Mouse (Mus musculus): ENCODE measurements around the gene Nav2. TPM values are rescaled to one million over a fixed set of nuclear protein-coding genes. Genes with fewer than 3 reads are reported as not detected.

Gene Nav2
- total and polyA plus RNA-seq, 3 experiments = 2.0 to 2.7 TPM; not detected in 1

DNA sequence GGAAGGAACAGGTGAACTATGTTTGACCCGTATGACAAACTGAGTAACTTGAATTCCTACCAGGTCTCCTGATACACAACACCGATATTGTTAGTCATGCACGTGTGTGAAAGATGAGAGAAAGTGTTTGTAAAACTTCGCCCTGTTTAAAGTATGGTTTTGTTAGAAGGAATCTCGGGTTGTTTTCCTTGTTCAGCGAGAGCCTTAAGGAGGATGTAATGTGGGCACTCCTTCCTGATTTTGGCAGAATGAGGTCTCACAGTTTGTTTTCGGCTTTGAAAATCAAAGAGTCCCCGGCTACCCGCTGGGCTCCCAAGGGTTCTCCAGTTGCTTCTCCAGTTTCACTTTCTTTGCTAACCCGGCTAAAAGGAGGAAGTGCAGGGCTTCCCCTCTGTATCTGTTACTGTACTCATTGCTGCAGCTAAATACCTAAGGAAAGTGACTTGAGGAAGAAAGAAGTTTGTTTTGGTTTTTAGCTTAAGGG is 553.9 kb downstream of the Nav2 start:
- Histone ChIP-seq H3K9ac (ENCODE audit: control insufficient read depth, low read depth, low read length, poor library complexity, severe bottlenecking) (peak overlapping the region; percentile 61), H3K27me3 (ENCODE audit: control insufficient read depth in 1 of 2, insufficient read depth in 2 of 2, low read length in 2 of 2) (no peaks in the 10 kb centered on the region), H3K36me3 (ENCODE audit: control insufficient read depth in 1 of 2, insufficient read depth in 2 of 2, low read length in 2 of 2) (peaks cover 0 to 3% of the 10 kb centered on the region in 2 experiments; a peak in 1 of 4 replicates), H3K4me3 (ENCODE audit: control insufficient read depth in 1 of 2, insufficient read depth in 1 of 2, low read depth in 2 of 2, low read length in 2 of 2) (peak overlapping the region; percentile 54 to 92), H3K27ac (ENCODE audit: control insufficient read depth, low read depth, low read length) (peak overlapping the region; percentile 57), H3K4me1 (ENCODE audit: control insufficient read depth in 1 of 2, insufficient read depth in 2 of 2, low read length in 2 of 2) (no peaks in the 10 kb centered on the region; a peak in 1 of 4 replicates), H3K9me3 (replicated peaks; ENCODE audit: insufficient read depth, low read length) (no peaks in the 10 kb centered on the region), H3K79me2 (ENCODE audit: control insufficient read depth, insufficient read depth, low read length, poor library complexity) (no peaks in the 10 kb centered on the region)
- TF ChIP-seq EP300 (IDR thresholded peaks at IDR 0.05; ENCODE audit: low read depth in 1 of 2, low read length in 2 of 2) (peak in 1 of 2 experiments; percentile 61; a peak in 1 of 4 replicates), ETS1 (IDR thresholded peaks at IDR 0.05; ENCODE audit: low read depth, low read length) (0 out of 2 replicates have a peak, but pooled peaks have one; percentile 28), SIN3A (IDR thresholded peaks at IDR 0.05; ENCODE audit: low read length) (peak; percentile 71), BHLHE40 (IDR thresholded peaks at IDR 0.05; ENCODE audit: borderline replicate concordance, low read depth, low read length) (peak; percentile 71; the same call in 1 of the 2 replicates), NELFE (IDR thresholded peaks at IDR 0.05; ENCODE audit: low read depth, low read length) (peak; percentile 45; the same call in 1 of the 2 replicates), TCF12 (IDR thresholded peaks at IDR 0.05; ENCODE audit: low read depth, low read length) (0 out of 2 replicates have a peak, but pooled peaks have one; percentile 12), MYC (IDR thresholded peaks at IDR 0.05; ENCODE audit: low read depth, low read length) (0 out of 2 replicates have a peak, but pooled peaks have one; percentile 48), ELF1 (IDR thresholded peaks at IDR 0.05; ENCODE audit: low read depth, low read length) (0 out of 2 replicates have a peak, but pooled peaks have one; percentile 33), ZC3H11A (IDR thresholded peaks at IDR 0.05; ENCODE audit: low read depth, low read length) (no peak), ZKSCAN1 (IDR thresholded peaks at IDR 0.05; ENCODE audit: low read depth, low read length) (no peak), POLR2A (IDR thresholded peaks at IDR 0.05; ENCODE audit: control insufficient read depth in 1 of 2, insufficient read depth in 1 of 2, low read depth in 1 of 2, low read length in 2 of 2, poor library complexity in 1 of 2) (peak in 1 of 2 experiments; percentile 56; a peak in 1 of 4 replicates), MXI1 (IDR thresholded peaks at IDR 0.05; ENCODE audit: low read depth, low read length) (peak; percentile 83), MAFK (IDR thresholded peaks at IDR 0.05; ENCODE audit: borderline replicate concordance, low read depth, low read length) (0 out of 2 replicates have a peak, but pooled peaks have one; percentile 9), MAX (IDR thresholded peaks at IDR 0.05; ENCODE audit: low read length) (peak; percentile 57), CTCF (IDR thresholded peaks at IDR 0.05 in 2 of 3, conservative IDR thresholded peaks at IDR 0.05 in 1 of 3; ENCODE audit: control insufficient read depth in 1 of 3, insufficient read depth in 1 of 3, low read depth in 2 of 3, low read length in 3 of 3, poor library complexity in 1 of 3, severe bottlenecking in 1 of 3) (no peak)
- DNase-seq (ENCODE audit: low read depth, low spot score) = peak; percentile 85

DNA sequence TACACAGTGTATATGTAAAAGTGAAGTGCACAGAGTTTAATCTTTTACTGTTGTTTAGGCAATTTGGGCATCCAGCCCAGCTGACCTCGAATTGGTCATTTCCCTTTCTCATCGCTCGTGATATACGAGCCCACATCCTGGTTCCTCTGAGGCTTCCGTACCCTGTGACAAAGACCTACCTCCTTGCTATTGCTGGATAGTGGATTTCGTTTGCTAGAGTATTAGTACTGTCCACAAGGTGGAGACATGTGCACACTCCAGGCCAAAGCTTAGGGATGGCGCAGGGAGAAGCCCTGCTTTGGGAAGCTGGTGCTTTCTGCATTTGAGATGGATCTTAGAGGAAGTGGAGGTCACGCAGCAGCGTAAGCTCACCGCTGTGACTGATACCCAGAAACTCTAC is 559.3 kb downstream of the Nav2 start:
- no peak overlapping the region for H3K27ac ChIP-seq (ENCODE audit: control insufficient read depth, low read depth, low read length)
- no peaks in the 10 kb centered on the region for H3K79me2 ChIP-seq (ENCODE audit: control insufficient read depth, insufficient read depth, low read length, poor library complexity)
- no peaks in the 10 kb centered on the region for H3K9me3 ChIP-seq (replicated peaks; ENCODE audit: insufficient read depth, low read length)
- no peaks in the 10 kb centered on the region for H3K4me1 ChIP-seq (ENCODE audit: control insufficient read depth in 1 of 2, insufficient read depth in 2 of 2, low read length in 2 of 2)
- H3K27me3 ChIP-seq (ENCODE audit: control insufficient read depth in 1 of 2, insufficient read depth in 2 of 2, low read length in 2 of 2) = no peaks in the 10 kb centered on the region
- H3K36me3 ChIP-seq (ENCODE audit: control insufficient read depth in 1 of 2, insufficient read depth in 2 of 2, low read length in 2 of 2) = no peaks in the 10 kb centered on the region
- DNase-seq (ENCODE audit: low read depth, low spot score) = no peak
- H3K9ac ChIP-seq (ENCODE audit: control insufficient read depth, low read depth, low read length, poor library complexity, severe bottlenecking) = no peak overlapping the region
- H3K4me3 ChIP-seq (ENCODE audit: control insufficient read depth in 1 of 2, insufficient read depth in 1 of 2, low read depth in 2 of 2, low read length in 2 of 2) = no peak overlapping the region
- TF ChIP-seq ZNF384 (IDR thresholded peaks at IDR 0.05; ENCODE audit: low read depth, low read length) = no peak
- TF ChIP-seq MAX (IDR thresholded peaks at IDR 0.05; ENCODE audit: low read length) = no peak
- TF ChIP-seq JUND (IDR thresholded peaks at IDR 0.05; ENCODE audit: low read depth, low read length) = no peak
- TF ChIP-seq SMC3 (IDR thresholded peaks at IDR 0.05; ENCODE audit: low read depth, low read length) = no peak
- no peak for TF ChIP-seq CHD1 (IDR thresholded peaks at IDR 0.05; ENCODE audit: low read depth, low read length)
- TF ChIP-seq CTCF (IDR thresholded peaks at IDR 0.05 in 2 of 3, conservative IDR thresholded peaks at IDR 0.05 in 1 of 3; ENCODE audit: control insufficient read depth in 1 of 3, insufficient read depth in 1 of 3, low read depth in 2 of 3, low read length in 3 of 3, poor library complexity in 1 of 3, severe bottlenecking in 1 of 3) = peak in 1 of 3 experiments; percentile 33; a peak in 2 of 6 replicates

Data from MEL (cell line).